Mouse (Mus musculus) heart, embryonic 16.5 days (tissue): Measurements from ENCODE around the gene Echdc3. TPM values are rescaled to one million over a fixed set of nuclear protein-coding genes. Genes with fewer than 3 reads are reported as not detected.

ENCODE experiments used
- ATAC-seq: fragments of 200-750 bp; cut with Nextera tagmentation; replicated peaks from 2 replicates; pipeline ENCODE4 v1.8.0; 2017; ENCODE audit warnings: moderate number of reproducible peaks; ENCODE audit not compliant: insufficient read depth, low FRiP score; ENCODE audit errors: extremely low read depth
- H3K27ac ChIP-seq: fragments of 300-500 bp; sonication (generic); 2 replicates; pipeline ENCODE4 v1.5.1; 2014; ENCODE audit warnings: mild to moderate bottlenecking, low read length, control low read depth, moderate library complexity
- H3K27me3 ChIP-seq: fragments of 300-500 bp; sonication (generic); 2 replicates; pipeline ENCODE4 v1.6.1; 2014; ENCODE audit warnings: low read length, mixed read lengths; ENCODE audit not compliant: control insufficient read depth, insufficient read depth
- H3K36me3 ChIP-seq: fragments of 300-500 bp; sonication (generic); 2 replicates; pipeline ENCODE4 v1.6.1; 2014; ENCODE audit not compliant: control insufficient read depth, insufficient read depth
- H3K4me1 ChIP-seq: fragments of 300-500 bp; sonication (generic); 2 replicates; pipeline ENCODE4 v1.6.1; 2014; ENCODE audit warnings: low read length, mixed read lengths; ENCODE audit not compliant: control insufficient read depth, insufficient read depth
- H3K4me2 ChIP-seq: fragments of 300-500 bp; sonication (generic); 2 replicates; pipeline ENCODE4 v1.6.1; 2014; ENCODE audit warnings: low read depth, mild to moderate bottlenecking, control low read depth, low read length
- H3K4me3 ChIP-seq: fragments of 300-500 bp; sonication (generic); 2 replicates; pipeline ENCODE4 v1.5.1; 2014; ENCODE audit warnings: mild to moderate bottlenecking, control low read depth, low read length
- H3K9ac ChIP-seq: fragments of 300-500 bp; sonication (generic); 2 replicates; pipeline ENCODE4 v1.6.1; 2014; ENCODE audit warnings: low read length, control low read depth
- H3K9me3 ChIP-seq: fragments of 300-500 bp; sonication (generic); replicated peaks from 2 replicates; pipeline ENCODE4 v1.6.1; 2016; ENCODE audit warnings: low read length; ENCODE audit not compliant: control insufficient read depth
- WGBS: fragments of 180-500 bp; shearing (Covaris S2); extraction: QIAGEN DNeasy Blood & Tissue Kit; methylation state at CpG from one replicate; pipeline ENCODE4 v1.1.7; 2014; 5-methylcytosine and 5-hydroxymethylcytosine counted together
- polyA plus RNA-seq: library from polyadenylated mRNA; unstranded; fragments of >200 nt; fragmentation: Nextera tagmentation; extraction: Ambion mirVana; gene quantifications from 2 replicates; pipeline ENCODE4 v1.2.1, GENCODE M21; 2015

The Echdc3 gene
- polyA plus RNA-seq, 1 experiment from 2014 or later = 11.3 TPM

DNA sequence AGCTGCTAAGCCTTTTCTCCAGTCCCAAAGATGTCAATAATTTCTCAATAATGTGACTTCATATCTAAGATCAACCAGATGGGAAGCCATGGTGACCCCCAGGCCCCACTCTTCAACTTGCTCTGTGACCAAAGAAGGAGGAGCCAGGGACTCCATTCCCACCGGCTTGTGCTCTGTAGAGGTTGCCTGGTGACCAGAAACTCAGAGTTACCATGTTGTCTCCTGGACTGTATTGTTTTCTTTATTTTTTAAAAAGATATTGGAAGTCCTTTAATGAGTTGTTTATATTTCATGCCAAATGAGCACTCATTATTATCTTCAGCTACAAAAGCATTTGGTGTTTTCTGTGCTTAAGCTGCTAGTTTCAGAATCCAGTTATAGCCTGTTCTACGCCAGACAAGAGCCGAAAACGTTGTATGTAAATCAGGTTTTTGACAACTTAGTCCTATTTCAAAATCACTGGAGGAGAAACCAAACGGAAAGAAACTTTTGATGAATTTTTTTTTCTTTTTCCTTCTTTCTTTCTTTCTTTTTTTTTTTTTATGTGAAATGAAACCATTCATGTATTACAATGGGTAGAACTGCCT lies 42.7 kb upstream of the Echdc3 start:
- Histone ChIP-seq H3K9ac (no peak overlapping the region), H3K27ac (peak overlapping the region; percentile 82; the same call in 1 of the 2 replicates), H3K4me3 (no peak overlapping the region), H3K4me1 (peaks cover 20% of the 10 kb centered on the region), H3K36me3 (no peaks in the 10 kb centered on the region), H3K4me2 (no peak overlapping the region), H3K27me3 (no peaks in the 10 kb centered on the region), H3K9me3 (peaks cover 4% of the 10 kb centered on the region; the same call in 1 of the 2 replicates)
- WGBS = 87% methylated on average over 5 of the region's 5 CpGs
- ATAC-seq = no peak

DNA sequence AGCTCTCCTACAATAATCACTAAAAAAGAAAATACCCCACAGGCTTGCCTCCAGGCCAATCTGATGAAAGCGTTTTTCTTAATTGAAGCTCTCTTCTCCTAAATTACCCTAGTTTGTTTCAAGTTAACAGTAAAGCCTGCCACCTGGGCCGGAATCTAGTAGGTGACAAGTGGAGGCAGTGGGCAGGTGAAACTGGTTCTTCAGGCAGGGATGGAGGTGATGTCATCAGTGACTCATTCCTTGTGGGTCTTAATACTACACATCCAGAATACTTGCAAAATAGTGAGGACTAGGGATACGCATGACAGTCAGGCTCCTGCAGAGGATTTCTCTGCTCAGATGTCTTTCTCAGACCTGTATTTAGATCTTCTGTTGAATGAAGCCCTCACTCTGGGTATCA lies 39.7 kb upstream of the Echdc3 start:
- Histone ChIP-seq H3K36me3 (no peaks in the 10 kb centered on the region), H3K4me2 (no peak overlapping the region), H3K9ac (no peak overlapping the region), H3K27ac (no peak overlapping the region), H3K9me3 (no peaks in the 10 kb centered on the region), H3K4me3 (no peak overlapping the region), H3K4me1 (peaks cover 20% of the 10 kb centered on the region), H3K27me3 (no peaks in the 10 kb centered on the region)
- 93% methylated on average over 3 of the region's 3 CpGs for WGBS
- ATAC-seq = no peak

DNA sequence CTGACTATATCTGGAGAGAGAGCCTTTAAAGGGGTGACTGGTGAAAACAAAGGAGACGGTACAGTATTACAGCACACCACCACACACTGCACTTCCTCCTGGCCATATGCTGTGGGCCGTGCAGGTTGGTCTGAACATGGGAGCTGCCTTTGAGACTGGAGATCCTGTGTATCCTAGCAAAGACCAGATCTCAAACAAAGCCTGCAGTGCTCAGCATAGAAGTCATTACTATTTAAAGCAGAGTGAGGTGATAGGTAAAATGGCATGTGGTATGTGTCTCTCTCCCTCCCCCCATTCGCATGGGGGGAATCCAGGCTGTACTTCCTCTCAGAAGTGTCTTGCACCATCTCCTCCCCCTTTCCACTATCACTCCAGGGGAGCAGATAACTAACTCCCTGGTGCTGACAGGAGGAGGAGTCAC lies 38.3 kb upstream of the Echdc3 start:
- H3K36me3 ChIP-seq = no peaks in the 10 kb centered on the region; the same call in 1 of the 2 replicates
- peak overlapping the region; percentile 74 for H3K27ac ChIP-seq
- ATAC-seq = peak; percentile 78
- H3K4me1 ChIP-seq = peaks cover 15% of the 10 kb centered on the region
- H3K27me3 ChIP-seq = no peaks in the 10 kb centered on the region
- H3K4me2 ChIP-seq = no peak overlapping the region
- 31% methylated on average over 3 of the region's 3 CpGs for WGBS
- H3K9me3 ChIP-seq = peaks cover 5% of the 10 kb centered on the region
- peak overlapping the region; percentile 33; the same call in 1 of the 2 replicates for H3K9ac ChIP-seq
- H3K4me3 ChIP-seq = no peak overlapping the region

DNA sequence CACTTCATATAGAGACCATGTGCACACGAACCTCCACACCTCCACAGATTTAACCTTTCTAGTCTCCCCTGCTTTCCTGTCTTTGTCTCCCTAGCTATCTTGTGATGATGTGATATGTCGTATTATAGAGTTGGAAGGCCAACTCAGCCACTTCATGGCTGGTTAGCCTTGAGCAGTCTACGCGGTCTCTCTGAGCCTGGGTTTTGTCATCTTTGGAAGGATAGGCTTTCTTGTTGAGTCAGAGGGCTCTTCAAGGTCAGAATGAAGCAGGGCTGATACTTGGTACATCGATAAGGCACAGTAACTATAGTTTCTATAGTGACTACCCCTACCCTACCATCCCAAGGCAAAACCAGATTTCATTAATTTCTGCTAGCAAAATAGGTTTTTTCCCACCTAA lies 28.6 kb upstream of the Echdc3 start:
- H3K4me1 ChIP-seq = no peaks in the 10 kb centered on the region
- WGBS = 76% methylated on average over 5 of the region's 5 CpGs

DNA sequence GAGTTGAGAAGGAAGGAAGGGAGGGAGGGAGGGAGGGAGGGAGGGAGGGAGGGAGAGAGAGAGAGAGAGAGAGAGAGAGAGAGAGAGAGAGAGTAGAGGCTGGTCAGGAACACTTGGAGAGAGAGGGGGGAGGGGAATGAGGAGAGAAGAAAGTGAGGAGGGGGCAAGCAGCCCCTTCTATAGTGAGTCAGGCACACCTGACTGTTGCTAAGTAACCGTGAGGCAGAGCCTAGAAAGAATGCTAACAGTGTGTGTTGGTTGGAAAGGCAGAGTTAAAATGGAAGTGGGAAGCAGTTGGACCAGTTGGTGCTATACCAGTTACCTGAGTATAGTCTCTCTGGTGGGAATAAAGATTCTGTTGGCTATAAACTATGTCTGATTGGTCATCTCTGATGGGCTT lies 27.2 kb upstream of the Echdc3 start:
- no peak overlapping the region for H3K27ac ChIP-seq
- 54% methylated on average over 1 of the region's 1 CpGs for WGBS
- no peaks in the 10 kb centered on the region for H3K36me3 ChIP-seq
- no peaks in the 10 kb centered on the region for H3K4me1 ChIP-seq
- no peak for ATAC-seq
- H3K9me3 ChIP-seq = no peaks in the 10 kb centered on the region
- no peaks in the 10 kb centered on the region for H3K27me3 ChIP-seq
- H3K9ac ChIP-seq = no peak overlapping the region
- no peak overlapping the region for H3K4me3 ChIP-seq
- H3K4me2 ChIP-seq = no peak overlapping the region

More for the DNA sequence above, 28.6 kb upstream of the Echdc3 start:
- no peak overlapping the region for H3K4me2 ChIP-seq
- no peak for ATAC-seq
- no peak overlapping the region for H3K27ac ChIP-seq
- H3K36me3 ChIP-seq = no peaks in the 10 kb centered on the region; the same call in 1 of the 2 replicates
- H3K9me3 ChIP-seq = peaks cover 6% of the 10 kb centered on the region
- H3K9ac ChIP-seq = no peak overlapping the region
- no peak overlapping the region for H3K4me3 ChIP-seq
- H3K27me3 ChIP-seq = no peaks in the 10 kb centered on the region

DNA sequence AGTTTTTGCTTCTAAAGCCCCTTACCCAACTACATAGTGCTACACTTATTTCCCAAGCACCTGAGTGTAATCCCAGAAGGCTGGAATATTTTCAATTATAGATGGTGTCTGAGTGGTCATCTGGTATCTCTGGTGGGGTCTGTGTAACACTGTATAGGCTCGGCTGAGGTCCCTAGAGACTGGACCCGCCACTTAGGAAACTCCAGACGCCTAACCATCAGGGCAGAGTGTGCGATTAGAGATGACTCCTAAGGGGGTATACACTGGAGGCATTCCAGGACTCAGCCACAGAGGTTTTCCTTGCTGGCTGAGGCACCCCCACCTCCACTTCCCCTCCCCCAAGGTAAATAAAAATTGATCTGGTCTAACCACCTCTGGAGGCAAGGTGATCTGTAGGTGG lies 26.5 kb upstream of the Echdc3 start:
- Histone ChIP-seq H3K36me3 (no peaks in the 10 kb centered on the region), H3K4me1 (no peaks in the 10 kb centered on the region), H3K4me2 (no peak overlapping the region), H3K9me3 (no peaks in the 10 kb centered on the region), H3K4me3 (no peak overlapping the region), H3K9ac (no peak overlapping the region), H3K27me3 (no peaks in the 10 kb centered on the region), H3K27ac (no peak overlapping the region)
- ATAC-seq = no peak
- WGBS = 40% methylated on average over 4 of the region's 4 CpGs

DNA sequence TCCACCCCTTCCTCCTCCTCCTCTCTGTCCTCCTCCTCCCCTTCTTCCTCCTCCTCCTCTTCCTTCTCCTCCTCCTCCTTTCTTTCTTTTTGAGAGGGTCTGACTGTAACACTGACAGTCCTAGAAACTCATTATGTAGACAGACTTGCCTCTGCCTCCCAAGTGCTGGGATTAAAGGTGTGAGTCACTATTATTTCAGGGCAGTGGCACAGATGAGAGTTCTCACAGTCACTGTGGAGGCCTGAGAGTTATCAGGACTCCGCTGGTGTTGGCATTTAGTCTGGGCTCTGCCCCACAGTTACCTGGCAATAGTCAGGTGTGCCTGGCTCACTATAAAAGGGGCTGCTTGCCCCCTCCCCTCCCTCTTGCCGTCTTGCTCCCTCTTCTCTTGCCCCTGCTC lies 25.8 kb upstream of the Echdc3 start:
- Histone ChIP-seq H3K27me3 (no peaks in the 10 kb centered on the region), H3K4me3 (no peak overlapping the region), H3K27ac (no peak overlapping the region), H3K4me1 (no peaks in the 10 kb centered on the region), H3K9ac (no peak overlapping the region), H3K4me2 (no peak overlapping the region), H3K36me3 (no peaks in the 10 kb centered on the region), H3K9me3 (no peaks in the 10 kb centered on the region)
- 26% methylated on average over 2 of the region's 2 CpGs for WGBS
- 0 out of 2 replicates have a peak, but pooled peaks have one; percentile 41 for ATAC-seq

DNA sequence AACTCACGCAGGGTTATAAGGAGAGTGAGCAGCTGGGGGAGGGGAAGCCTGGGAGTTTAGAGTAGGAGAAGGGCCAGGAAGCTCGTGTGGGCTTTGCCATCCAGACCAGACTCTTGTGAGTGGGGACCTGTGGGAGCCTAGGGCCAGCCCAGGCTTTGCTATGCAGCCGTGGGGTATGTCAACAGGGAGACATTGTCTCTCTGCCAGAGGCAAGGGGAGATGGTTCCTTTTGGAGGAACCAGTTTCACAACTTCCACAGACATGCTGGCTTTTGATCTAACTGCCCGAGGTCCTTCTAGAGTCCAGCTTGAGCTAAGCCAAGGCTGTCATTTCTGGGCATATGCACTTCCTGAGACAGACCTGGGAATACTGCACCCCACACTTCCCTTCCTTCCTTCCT lies 25.4 kb upstream of the Echdc3 start:
- H3K27ac ChIP-seq = no peak overlapping the region
- 52% methylated on average over 4 of the region's 4 CpGs for WGBS

DNA sequence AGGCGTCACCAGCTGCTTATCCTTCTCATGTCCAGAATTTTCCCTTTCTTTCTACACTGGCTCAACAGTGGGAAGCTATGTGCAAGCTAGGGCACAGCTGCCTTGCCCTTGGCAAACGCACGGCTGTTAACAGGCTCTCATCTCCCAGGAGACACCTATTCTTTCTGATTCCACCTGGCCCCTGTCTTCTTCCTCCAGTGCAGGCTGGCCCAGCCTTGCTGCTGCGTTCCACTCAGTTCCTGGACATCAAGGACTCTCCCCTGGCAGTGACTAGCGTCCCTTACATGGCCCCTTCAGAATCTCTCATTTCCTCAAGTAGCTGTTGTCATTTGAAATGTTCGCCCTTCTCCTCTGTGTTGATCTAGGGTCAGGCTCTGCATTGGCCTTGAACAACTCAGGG lies 20.5 kb upstream of the Echdc3 start:
- Histone ChIP-seq H3K4me2 (no peak overlapping the region), H3K27ac (no peak overlapping the region), H3K4me1 (peaks cover 12% of the 10 kb centered on the region; the same call in 1 of the 2 replicates), H3K36me3 (no peaks in the 10 kb centered on the region), H3K4me3 (no peak overlapping the region), H3K9me3 (no peaks in the 10 kb centered on the region), H3K9ac (no peak overlapping the region; the same call in 1 of the 2 replicates), H3K27me3 (no peaks in the 10 kb centered on the region)
- ATAC-seq = no peak
- WGBS = 52% methylated on average over 6 of the region's 6 CpGs

More for the DNA sequence above, 25.4 kb upstream of the Echdc3 start:
- Histone ChIP-seq H3K9ac (no peak overlapping the region), H3K4me1 (peaks cover 2% of the 10 kb centered on the region; the same call in 1 of the 2 replicates), H3K27me3 (no peaks in the 10 kb centered on the region), H3K4me2 (no peak overlapping the region), H3K9me3 (no peaks in the 10 kb centered on the region), H3K36me3 (no peaks in the 10 kb centered on the region), H3K4me3 (no peak overlapping the region)
- no peak for ATAC-seq
